Mouse (Mus musculus) C2C12 (cell line): ENCODE data around the gene Zfp217. TPM values are rescaled to one million over a fixed set of nuclear protein-coding genes. Genes with fewer than 3 reads are reported as not detected.

Experiments
- H3K27me3 ChIP-seq: one replicate; pipeline ENCODE4 v1.6.1; 2011; ENCODE audit not compliant: control insufficient read depth, insufficient read depth, insufficient read length
- H3K36me3 ChIP-seq: one replicate; pipeline ENCODE4 v1.6.1; 2011; ENCODE audit not compliant: control insufficient read depth, insufficient read depth
- H3K4me3 ChIP-seq: one replicate; pipeline ENCODE4 v1.5.1; 2011; ENCODE audit warnings: mild to moderate bottlenecking, control low read depth; ENCODE audit not compliant: poor library complexity, insufficient read depth, severe bottlenecking
- H3K79me2 ChIP-seq: one replicate; pipeline ENCODE4 v1.6.1; 2011; ENCODE audit not compliant: control insufficient read depth, insufficient read depth
- H3K79me3 ChIP-seq: one replicate; pipeline ENCODE4 v1.6.1; 2011; ENCODE audit warnings: low read depth, control low read depth
- H3ac ChIP-seq: one replicate; pipeline ENCODE3; 2011; ENCODE audit warnings: low read depth; ENCODE audit not compliant: control insufficient read depth, insufficient read length
- CEBPB ChIP-seq: IDR thresholded peaks from one replicate; pipeline ENCODE4 v1.6.1; 2011; ENCODE audit warnings: low read depth, mild to moderate bottlenecking, control low read depth, moderate library complexity
- CTCF ChIP-seq: IDR thresholded peaks from one replicate; pipeline ENCODE4 v1.5.1; 2011; ENCODE audit not compliant: control insufficient read depth, insufficient read depth, insufficient read length
- FOSL1 ChIP-seq: IDR thresholded peaks from one replicate; pipeline ENCODE4 v1.8.0; 2011; ENCODE audit warnings: mild to moderate bottlenecking, low read length; ENCODE audit not compliant: poor library complexity, insufficient read depth, severe bottlenecking
- MAX ChIP-seq: IDR thresholded peaks from one replicate; pipeline ENCODE4 v1.6.1; 2011; ENCODE audit warnings: mild to moderate bottlenecking, control low read depth
- MYOD1 ChIP-seq: IDR thresholded peaks from one replicate; pipeline ENCODE4 v1.6.1; 2011; ENCODE audit warnings: low read depth; ENCODE audit not compliant: control insufficient read depth, insufficient read length
- MYOG ChIP-seq: IDR thresholded peaks from one replicate; pipeline ENCODE4 v1.6.1; 2011; ENCODE audit not compliant: control insufficient read depth, insufficient read length; ENCODE audit errors: extremely low read depth
- USF1 ChIP-seq: IDR thresholded peaks from one replicate; pipeline ENCODE4 v1.6.1; 2011; ENCODE audit warnings: low read depth, mild to moderate bottlenecking, control low read depth, moderate library complexity
- polyA plus RNA-seq: library from polyadenylated mRNA; unstranded; fragments of >200 nt; fragmentation: generic; extraction: Trizol; gene quantifications from one replicate; pipeline ENCODE4 v1.2.1, GENCODE M21; 2012; ENCODE audit warnings: missing spikeins

Zfp217 gene
- polyA plus RNA-seq, 1 experiment = 4.2 TPM

DNA sequence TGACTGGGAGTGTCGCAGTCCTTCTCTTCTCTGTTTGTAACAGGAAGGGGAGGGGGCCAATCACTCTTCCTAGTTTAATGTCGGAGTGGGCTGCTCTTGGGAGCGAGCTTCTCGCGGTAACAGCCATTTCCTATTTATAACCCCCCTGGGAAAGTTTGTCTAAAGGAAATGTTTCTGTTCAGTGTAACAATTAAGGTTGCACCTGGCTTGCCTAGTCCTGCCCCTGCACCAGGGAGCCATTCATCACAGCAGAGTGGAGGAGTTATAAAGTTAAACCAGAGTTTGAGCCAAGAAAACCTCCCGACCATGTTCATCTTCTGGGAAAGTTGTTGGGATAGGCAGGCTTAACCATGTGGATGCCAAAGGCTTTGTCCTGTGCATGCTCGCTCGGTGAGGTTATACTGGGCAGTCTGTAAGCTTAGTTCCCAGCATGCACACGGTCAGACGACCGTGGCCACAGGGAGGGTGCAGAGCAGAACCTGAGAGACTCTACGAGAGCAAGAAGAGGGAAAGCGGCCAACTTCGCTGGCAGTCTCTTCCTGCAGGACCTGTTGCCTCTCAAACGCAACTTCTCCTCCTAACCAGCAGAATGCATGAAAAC, 77.2 kb downstream of the Zfp217 start:
- TF ChIP-seq CEBPB (no peak), MYOD1 (no peak), FOSL1 (no peak), MYOG (no peak), CTCF (no peak), MAX (no peak), USF1 (no peak)
- Histone ChIP-seq H3K79me3 (no peaks in the 10 kb centered on the region), H3K4me3 (no peak overlapping the region)

DNA sequence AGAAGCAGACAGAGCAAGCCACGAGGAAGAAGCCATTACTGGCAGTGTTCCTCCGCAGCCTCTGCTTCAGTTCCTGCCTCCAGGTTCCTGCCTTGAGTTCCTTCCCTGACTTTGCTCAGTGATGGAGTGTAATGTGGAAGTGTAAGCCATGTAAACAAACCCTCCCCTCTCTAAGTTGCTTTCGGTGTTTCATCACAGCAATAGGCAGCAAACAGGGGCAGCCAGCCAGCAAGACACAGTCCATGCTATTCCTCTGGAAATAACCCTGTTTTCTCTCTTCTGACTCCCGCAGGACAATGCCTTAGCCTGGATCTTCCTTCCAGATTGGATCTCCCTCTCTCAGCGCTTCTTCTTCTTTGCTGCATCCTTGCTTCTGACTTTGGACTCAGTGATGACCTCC, 77.9 kb downstream of the Zfp217 start:
- TF ChIP-seq MYOD1 (no peak), MYOG (no peak)
- Histone ChIP-seq H3K4me3 (no peak overlapping the region), H3ac (no peak overlapping the region), H3K79me3 (no peaks in the 10 kb centered on the region), H3K79me2 (no peaks in the 10 kb centered on the region), H3K36me3 (no peaks in the 10 kb centered on the region), H3K27me3 (peaks cover 11% of the 10 kb centered on the region)

More for the DNA sequence above, 77.2 kb downstream of the Zfp217 start:
- no peak overlapping the region for H3ac ChIP-seq
- H3K79me2 ChIP-seq = no peaks in the 10 kb centered on the region
- H3K36me3 ChIP-seq = no peaks in the 10 kb centered on the region
- peaks cover 11% of the 10 kb centered on the region for H3K27me3 ChIP-seq

DNA sequence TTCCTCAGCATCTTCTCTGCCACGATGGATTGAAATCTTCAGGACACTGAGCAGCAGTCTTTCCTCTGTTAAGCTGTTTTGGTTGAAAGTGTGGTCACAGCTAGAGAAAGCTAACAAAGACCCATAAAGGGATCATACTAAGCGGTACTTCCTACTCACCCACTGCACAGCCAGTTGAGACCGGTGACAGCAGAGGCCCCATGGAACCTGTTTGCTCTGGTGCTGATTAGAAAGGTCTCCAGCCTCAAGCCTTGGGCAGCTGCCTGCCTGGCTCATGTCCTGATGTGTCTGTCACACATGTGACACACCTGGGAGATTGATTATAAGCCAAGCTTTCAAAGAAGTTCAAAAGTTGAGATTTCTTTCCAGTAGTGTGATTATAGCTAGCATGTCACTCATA, 85.5 kb downstream of the Zfp217 start:
- Histone ChIP-seq H3K79me2 (no peaks in the 10 kb centered on the region), H3K4me3 (no peak overlapping the region), H3ac (no peak overlapping the region), H3K36me3 (no peaks in the 10 kb centered on the region), H3K27me3 (no peaks in the 10 kb centered on the region), H3K79me3 (no peaks in the 10 kb centered on the region)
- TF ChIP-seq MAX = no peak
- TF ChIP-seq USF1 = no peak
- no peak for TF ChIP-seq CEBPB
- TF ChIP-seq CTCF = no peak
- TF ChIP-seq MYOG = no peak
- no peak for TF ChIP-seq MYOD1
- TF ChIP-seq FOSL1 = no peak

DNA sequence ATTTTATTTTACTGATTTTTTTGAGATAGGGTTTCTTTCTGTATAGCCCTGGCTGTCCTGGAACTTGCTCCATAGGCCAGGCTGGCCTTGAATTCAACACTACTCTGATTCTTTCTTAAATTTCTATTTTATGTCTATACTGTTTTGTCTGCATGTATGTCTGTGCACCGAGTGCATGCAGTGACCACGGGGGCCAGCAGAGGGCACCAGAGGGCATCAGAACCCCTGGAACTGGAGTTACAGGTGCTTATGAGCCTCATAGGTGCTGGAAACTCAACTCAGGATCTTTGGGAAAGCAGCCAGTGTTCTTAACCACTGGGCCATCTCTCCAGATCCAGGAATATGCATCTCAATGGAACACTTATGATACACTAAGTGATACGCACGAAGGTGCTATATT, 87.8 kb downstream of the Zfp217 start:
- no peaks in the 10 kb centered on the region for H3K79me2 ChIP-seq
- H3K27me3 ChIP-seq = no peaks in the 10 kb centered on the region
- no peaks in the 10 kb centered on the region for H3K79me3 ChIP-seq
- no peak overlapping the region for H3ac ChIP-seq
- no peaks in the 10 kb centered on the region for H3K36me3 ChIP-seq
- TF ChIP-seq FOSL1 (no peak), MAX (no peak), USF1 (no peak), MYOG (no peak), MYOD1 (no peak), CTCF (no peak), CEBPB (no peak)
- H3K4me3 ChIP-seq = no peak overlapping the region

DNA sequence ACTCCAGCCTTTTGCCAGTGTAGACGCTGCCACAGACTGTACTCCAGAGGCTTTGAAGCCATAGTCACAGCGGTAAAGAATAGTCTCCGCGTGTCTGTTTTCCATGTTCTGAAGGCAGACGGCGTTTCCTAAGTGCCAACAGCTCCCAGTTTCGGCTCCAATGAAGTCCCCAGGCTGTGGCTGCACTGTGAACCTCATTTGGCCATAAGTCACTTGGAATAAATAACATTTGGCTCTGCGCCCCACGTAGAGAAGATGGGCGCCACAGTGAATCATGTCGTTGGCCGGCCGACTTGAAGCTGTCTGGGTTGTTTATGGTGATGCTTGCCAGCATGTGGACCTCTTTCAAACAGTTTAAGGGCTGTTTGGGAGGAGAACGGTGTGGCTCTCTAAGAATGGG, 89.1 kb downstream of the Zfp217 start:
- no peaks in the 10 kb centered on the region for H3K79me3 ChIP-seq
- H3K79me2 ChIP-seq = no peaks in the 10 kb centered on the region
- TF ChIP-seq FOSL1 (no peak), USF1 (no peak), CEBPB (no peak), MYOG (no peak), CTCF (no peak), MYOD1 (no peak), MAX (no peak)
- H3ac ChIP-seq = no peak overlapping the region
- no peak overlapping the region for H3K4me3 ChIP-seq
- no peaks in the 10 kb centered on the region for H3K36me3 ChIP-seq
- no peaks in the 10 kb centered on the region for H3K27me3 ChIP-seq
